Mouse (Mus musculus) kidney, adult 2 months (tissue): ENCODE data around the gene Celsr3. TPM values are rescaled to one million over a fixed set of nuclear protein-coding genes. Genes with fewer than 3 reads are reported as not detected.
A peak's percentile ranks its signal among the peaks of the same experiment; 100 is the strongest.

Experiments
- DNase-seq: peaks from one replicate; pipeline ENCODE4 v3.0.0; 2021
- H3K27ac ChIP-seq: fragments of 200-500 bp; 2 replicates; pipeline ENCODE4 v1.5.1; 2012; ENCODE audit warnings: low read depth, low read length, control low read depth, inconsistent platforms; ENCODE audit not compliant: insufficient read depth
- H3K27me3 ChIP-seq: fragments of 200-500 bp; replicated peaks from 2 replicates; pipeline ENCODE4 v1.6.1; 2012; ENCODE audit warnings: mild to moderate bottlenecking, moderate library complexity, low read length, inconsistent platforms; ENCODE audit not compliant: control insufficient read depth, insufficient read depth
- H3K36me3 ChIP-seq: fragments of 200-500 bp; 2 replicates; pipeline ENCODE4 v1.6.1; 2012; ENCODE audit warnings: mild to moderate bottlenecking, moderate library complexity, low read length, inconsistent platforms; ENCODE audit not compliant: control insufficient read depth, insufficient read depth
- H3K4me1 ChIP-seq: fragments of 200-500 bp; 2 replicates; pipeline ENCODE4 v1.6.1; 2011; ENCODE audit warnings: low read length; ENCODE audit not compliant: control insufficient read depth, insufficient read depth
- H3K4me3 ChIP-seq: fragments of 200-500 bp; 2 replicates; pipeline ENCODE4 v1.5.1; 2011; ENCODE audit warnings: mild to moderate bottlenecking, low read depth, low read length, control low read depth; ENCODE audit not compliant: insufficient read depth
- CTCF ChIP-seq: fragments of 200-500 bp; conservative IDR thresholded peaks from 2 replicates; pipeline ENCODE4 v1.5.1; 2011; ENCODE audit warnings: low read depth, mild to moderate bottlenecking, control low read depth, low read length, moderate library complexity, mixed read lengths; ENCODE audit not compliant: insufficient read depth, insufficient read length
- POLR2A ChIP-seq: fragments of 200-500 bp; IDR thresholded peaks from one replicate; pipeline ENCODE4 v1.6.1; 2011; ENCODE audit warnings: low read depth, low read length, control low read depth
- WGBS: fragments of 180-500 bp; shearing (Covaris S2); methylation state at CpG from one replicate; pipeline ENCODE4 v1.1.7; 2018; 5-methylcytosine and 5-hydroxymethylcytosine counted together
- polyA plus RNA-seq: library from polyadenylated mRNA; depleted of rRNA; stranded (reverse); fragments of >200 nt; gene quantifications from 2 replicates; pipeline ENCODE4 v1.2.3, GENCODE M21; 2012; rRNA removed

The Celsr3 gene
- 0.18 and 0.19 TPM in 2 replicates for polyA plus RNA-seq

DNA sequence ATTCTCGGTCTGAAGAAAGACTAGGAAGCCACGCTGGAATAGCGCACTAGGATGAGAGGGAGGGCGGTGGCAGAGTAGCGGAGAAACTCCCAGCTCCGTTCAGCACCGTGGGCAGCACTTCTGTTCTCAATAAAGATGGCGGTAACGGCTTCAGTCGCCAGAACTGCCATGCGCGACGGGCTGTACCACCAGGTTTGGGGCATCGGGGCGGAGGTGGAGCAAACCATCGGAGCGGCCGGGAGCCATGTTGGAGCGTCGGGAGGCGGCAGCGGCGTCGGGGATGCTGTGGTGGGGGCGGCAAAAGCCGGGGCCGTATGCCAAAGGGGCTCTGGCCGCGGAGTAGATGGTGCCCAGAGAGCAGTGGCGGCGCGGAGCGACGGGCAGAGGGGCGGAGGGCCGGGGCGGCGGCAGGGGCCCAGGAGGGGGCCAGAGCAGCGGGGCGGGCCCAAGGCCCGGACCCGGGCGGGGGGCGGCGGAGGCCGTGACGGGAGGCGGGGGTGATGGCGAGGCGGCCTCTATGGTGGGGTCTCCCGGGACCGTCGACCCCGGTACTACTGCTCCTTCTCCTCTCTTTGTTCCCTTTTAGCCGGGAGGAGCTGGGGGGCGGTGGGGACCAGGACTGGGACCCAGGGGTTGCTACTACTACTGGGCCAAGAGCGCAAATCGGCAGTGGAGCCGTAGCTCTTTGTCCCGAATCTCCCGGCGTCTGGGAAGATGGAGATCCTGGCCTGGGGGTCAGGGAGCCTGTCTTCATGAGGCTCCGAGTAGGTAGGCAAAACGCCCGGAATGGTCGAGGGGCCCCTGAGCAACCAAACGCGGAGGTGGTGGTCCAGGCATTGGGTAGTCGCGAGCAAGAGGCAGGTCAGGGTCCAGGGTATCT is at the start of gene Celsr3:
Gene Celsr3, plus strand, starts transcription at position 501 of the 880 bp plus-strand sequence.
- Histone ChIP-seq H3K36me3 (no peaks in the 10 kb centered on the region), H3K4me1 (no peaks in the 10 kb centered on the region), H3K27me3 (peaks cover 4% of the 10 kb centered on the region; the same call in 1 of the 2 replicates), H3K4me3 (no peak within 1 kb of the TSS), H3K27ac (no peak within 1 kb of the TSS)
- TF ChIP-seq CTCF = no peak
- TF ChIP-seq POLR2A = no peak
- WGBS = 3% methylated on average over 70 of the region's 70 CpGs
- no peak for DNase-seq

DNA sequence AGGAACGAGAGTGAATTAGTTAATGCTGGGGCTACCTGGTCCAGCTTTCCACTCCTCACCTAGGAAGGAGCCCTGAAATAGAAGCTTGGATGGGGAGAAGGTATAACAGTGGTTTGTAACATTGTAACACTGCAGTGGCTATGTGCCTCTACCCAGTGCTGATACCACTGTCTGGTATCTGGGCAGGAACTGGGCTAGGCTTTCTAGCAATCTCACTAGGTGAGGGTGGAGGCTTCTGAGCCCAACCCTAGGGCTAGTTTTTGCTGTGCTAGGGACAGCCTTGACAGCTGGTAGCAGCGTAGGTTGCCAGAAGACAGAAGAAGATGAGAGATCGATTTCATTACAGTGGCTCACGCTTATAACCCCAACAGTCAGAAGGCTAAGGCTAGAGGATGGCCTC is 49.5 kb upstream of the Celsr3 start:
- TF ChIP-seq POLR2A (no peak), CTCF (no peak)
- H3K4me3 ChIP-seq = no peak overlapping the region
- H3K27ac ChIP-seq = no peak overlapping the region
- no peak for DNase-seq
- 85% methylated on average over 4 of the region's 4 CpGs for WGBS
- peaks cover 3% of the 10 kb centered on the region; the same call in 1 of the 2 replicates for H3K4me1 ChIP-seq
- H3K27me3 ChIP-seq = no peaks in the 10 kb centered on the region
- H3K36me3 ChIP-seq = no peaks in the 10 kb centered on the region

DNA sequence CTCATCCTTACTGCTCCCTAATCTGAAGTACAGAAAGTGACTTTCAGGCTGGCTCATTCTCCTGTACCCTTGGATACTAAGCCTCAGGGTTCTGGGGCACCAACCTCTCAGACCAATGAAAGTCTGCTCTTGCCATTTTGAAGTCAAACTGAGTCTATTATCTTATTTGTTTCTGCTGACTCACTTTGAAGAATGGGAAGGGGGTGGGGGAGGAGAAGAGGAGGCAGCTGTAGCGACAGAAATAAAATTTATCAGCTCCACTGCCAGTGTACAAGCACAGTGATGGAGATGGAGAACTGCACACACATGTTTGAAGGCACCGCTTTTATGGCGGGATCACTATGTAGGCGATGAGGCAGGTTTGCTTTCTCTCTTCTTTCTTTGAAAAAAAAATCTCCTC is 48.8 kb upstream of the Celsr3 start:
- no peaks in the 10 kb centered on the region for H3K36me3 ChIP-seq
- no peak overlapping the region for H3K4me3 ChIP-seq
- H3K27me3 ChIP-seq = no peaks in the 10 kb centered on the region
- H3K27ac ChIP-seq = no peak overlapping the region
- WGBS = 85% methylated on average over 4 of the region's 4 CpGs
- TF ChIP-seq POLR2A = no peak
- TF ChIP-seq CTCF = no peak
- peaks cover 7% of the 10 kb centered on the region for H3K4me1 ChIP-seq
- no peak for DNase-seq

DNA sequence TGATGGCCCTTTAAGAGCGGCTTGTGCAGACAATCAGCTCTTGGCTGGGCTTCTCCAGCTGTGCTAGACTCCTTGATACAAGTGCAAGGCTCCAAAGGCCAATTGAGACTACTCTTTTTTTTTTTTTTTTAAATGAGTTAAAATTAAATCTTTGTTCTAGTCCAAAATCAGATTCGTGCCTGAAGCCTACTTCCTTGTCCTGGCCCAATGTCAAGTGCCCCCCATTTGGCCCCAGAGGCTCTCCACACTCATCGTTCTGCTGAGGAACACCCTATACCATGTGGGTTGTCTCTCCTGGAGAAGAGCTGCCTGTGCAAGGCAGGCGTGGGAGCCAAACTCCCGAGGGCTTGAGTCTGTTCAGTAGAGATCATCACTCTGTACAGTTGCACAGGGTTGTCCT is 45.2 kb upstream of the Celsr3 start:
- Histone ChIP-seq H3K4me3 (no peak overlapping the region), H3K4me1 (peaks cover 20% of the 10 kb centered on the region), H3K27ac (peak overlapping the region; percentile 21), H3K27me3 (no peaks in the 10 kb centered on the region), H3K36me3 (no peaks in the 10 kb centered on the region)
- peak; percentile 77 for DNase-seq
- WGBS = 37% methylated on average over 5 of the region's 5 CpGs
- TF ChIP-seq POLR2A = no peak
- no peak for TF ChIP-seq CTCF

DNA sequence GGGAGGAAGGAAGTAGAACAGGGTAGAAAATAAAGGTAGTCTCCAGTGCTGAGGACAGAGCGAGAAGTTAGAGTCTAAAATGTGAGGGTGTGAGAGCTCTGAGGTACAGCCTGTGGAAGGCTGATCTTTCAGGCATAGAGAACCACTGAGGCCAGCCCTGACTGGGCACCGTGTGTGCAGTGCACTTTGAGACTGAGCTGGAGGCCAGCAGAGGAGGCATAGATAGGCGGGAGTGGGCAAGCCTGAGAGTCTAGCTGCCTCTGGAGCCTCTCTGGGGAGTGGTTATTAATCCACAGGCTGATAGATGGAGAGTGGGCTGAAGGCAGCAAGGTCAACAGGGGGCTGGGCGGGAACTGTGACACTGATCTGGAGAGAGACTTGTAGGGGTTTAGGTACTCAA is 44.2 kb upstream of the Celsr3 start:
- no peak overlapping the region for H3K27ac ChIP-seq
- no peaks in the 10 kb centered on the region for H3K27me3 ChIP-seq
- DNase-seq = no peak
- H3K4me1 ChIP-seq = peaks cover 28% of the 10 kb centered on the region
- H3K36me3 ChIP-seq = no peaks in the 10 kb centered on the region
- 53% methylated on average over 4 of the region's 4 CpGs for WGBS
- H3K4me3 ChIP-seq = no peak overlapping the region
- no peak for TF ChIP-seq POLR2A
- TF ChIP-seq CTCF = no peak

DNA sequence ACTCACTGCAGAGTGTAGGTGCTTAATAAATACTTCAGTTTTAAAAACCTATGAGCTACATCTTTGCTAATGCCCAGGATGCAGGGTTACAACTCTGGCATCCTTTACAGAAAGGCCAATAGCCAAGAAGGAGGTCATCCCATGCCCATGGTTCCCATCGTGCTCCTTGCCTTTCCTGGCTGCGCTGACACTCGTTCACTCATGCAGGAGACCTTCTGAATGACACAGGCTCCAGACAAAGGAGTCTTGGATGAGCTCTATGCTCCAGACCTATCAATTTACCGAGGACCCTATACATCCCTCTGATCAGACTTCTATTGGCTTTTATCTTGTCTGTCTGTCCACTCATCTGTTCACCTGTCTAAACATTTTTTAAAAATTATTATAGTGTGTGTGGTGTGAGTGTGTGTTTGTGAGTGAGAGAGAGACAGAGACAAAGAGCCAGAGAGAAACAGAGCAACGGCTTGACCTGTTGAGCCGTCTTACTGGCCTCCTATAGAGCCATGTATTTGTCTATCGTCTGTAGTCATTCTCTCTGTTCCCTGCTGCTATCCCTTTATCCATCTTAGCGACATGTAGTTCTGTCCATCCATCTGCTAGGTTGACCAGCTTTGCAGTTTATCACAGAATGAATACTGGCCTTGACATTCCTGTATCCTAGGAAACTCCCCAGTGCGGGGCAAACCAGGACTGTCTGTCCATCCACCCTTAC is 43.1 kb upstream of the Celsr3 start:
- H3K4me3 ChIP-seq = peak overlapping the region; percentile 44
- no peaks in the 10 kb centered on the region for H3K27me3 ChIP-seq
- no peak for DNase-seq
- WGBS = 24% methylated on average over 9 of the region's 9 CpGs
- H3K27ac ChIP-seq = no peak overlapping the region
- H3K36me3 ChIP-seq = no peaks in the 10 kb centered on the region
- peaks cover 38% of the 10 kb centered on the region for H3K4me1 ChIP-seq
- no peak for TF ChIP-seq CTCF
